Mouse (Mus musculus) adrenal gland, postnatal 25 days (tissue): Measurements from ENCODE around the gene Fbxl17. TPM values are rescaled to one million over a fixed set of nuclear protein-coding genes. Genes with fewer than 3 reads are reported as not detected.

Experiments
- DNase-seq: peaks from one replicate; pipeline ENCODE4 v3.0.0; 2021; ENCODE audit warnings: mixed read lengths
- microRNA-seq, 2 experiments: library from miRNA; unstranded; fragments of <30 nt; microRNA quantifications; one replicate each; pipeline ENCODE4 v1.2.0; 2021
- total RNA-seq: library from RNA; stranded (reverse); gene quantifications from 2 replicates; pipeline ENCODE4 v1.2.3, GENCODE M21; 2021

Gene Fbxl17
- total RNA-seq, 1 experiment from 2014 or later, result 42.4 TPM

GRCm38 (mm10) chr17:63037562-63037961 lies 462.3 kb downstream of the Fbxl17 start:
- no peak for DNase-seq

- DNase-seq, result no peak
Observed at GRCm38 (mm10) chr17:63033141-63033540, 466.7 kb downstream of the Fbxl17 start.

- DNase-seq, result no peak
Observed at GRCm38 (mm10) chr17:63029105-63029504, 470.7 kb downstream of the Fbxl17 start.

GRCm38 (mm10) chr17:63025238-63025637 lies 474.6 kb downstream of the Fbxl17 start:
- no peak for DNase-seq

GRCm38 (mm10) chr17:63017605-63018167 lies 482.1 kb downstream of the Fbxl17 start:
- no peak for DNase-seq

DNA sequence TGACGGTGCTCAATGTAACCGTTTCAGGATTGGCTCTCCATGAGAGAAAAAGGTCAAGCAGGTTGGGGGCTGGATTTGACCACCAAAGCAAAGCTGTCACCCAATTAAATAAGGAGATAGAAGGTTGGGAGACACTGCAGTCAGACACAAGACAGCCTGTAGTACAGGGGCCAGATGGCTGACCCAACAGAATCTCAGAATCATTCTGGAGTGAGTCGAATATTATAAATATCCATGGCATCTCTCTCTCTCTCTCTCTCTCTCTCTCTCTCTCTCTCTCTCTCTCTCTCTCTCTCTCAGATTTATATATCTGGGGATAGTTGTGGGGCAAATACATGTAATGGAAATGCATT lies 487.3 kb downstream of the Fbxl17 start:
- DNase-seq, result no peak

- no peak for DNase-seq
Observed at GRCm38 (mm10) chr17:63011893-63012570, 487.8 kb downstream of the Fbxl17 start.

GRCm38 (mm10) chr17:63010830-63011229 lies 489.0 kb downstream of the Fbxl17 start:
- DNase-seq, result no peak

GRCm38 (mm10) chr17:63008788-63009187 lies 491.0 kb downstream of the Fbxl17 start:
- DNase-seq, result no peak

- DNase-seq, result no peak
Observed at GRCm38 (mm10) chr17:63008277-63008676, 491.5 kb downstream of the Fbxl17 start.

DNA sequence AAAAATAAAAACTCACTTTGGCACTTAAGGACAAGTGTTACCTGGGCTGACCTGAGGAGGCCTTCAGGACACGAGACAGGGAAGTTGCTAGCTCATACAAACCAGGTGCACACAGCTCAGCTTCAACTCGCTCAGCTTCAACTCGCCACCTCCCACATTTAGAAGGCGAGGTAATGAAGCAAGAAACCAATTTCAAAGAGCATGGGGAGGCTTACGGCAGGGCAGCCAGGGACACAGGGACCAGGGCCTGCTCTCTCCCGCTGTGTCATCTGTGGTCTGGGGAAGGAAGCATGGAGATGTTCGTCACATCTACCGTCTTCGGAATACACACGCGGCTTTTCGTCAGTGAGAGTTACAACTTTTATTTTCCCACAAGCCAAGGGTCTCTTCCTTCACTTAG lies 491.9 kb downstream of the Fbxl17 start:
- DNase-seq, result no peak

Small RNA genes lying within 50 kb of the gene (microRNA-seq; reads per million reads assigned to microRNA genes)
- 0 reads per million in 2 experiments for gene Gm24813
